Mouse (Mus musculus): Measurements from ENCODE around the gene Rhox2e. TPM values are rescaled to one million over a fixed set of nuclear protein-coding genes. Genes with fewer than 3 reads are reported as not detected.

Gene Rhox2e
- not detected in 2 replicates for polyA plus RNA-seq (2012)

DNA sequence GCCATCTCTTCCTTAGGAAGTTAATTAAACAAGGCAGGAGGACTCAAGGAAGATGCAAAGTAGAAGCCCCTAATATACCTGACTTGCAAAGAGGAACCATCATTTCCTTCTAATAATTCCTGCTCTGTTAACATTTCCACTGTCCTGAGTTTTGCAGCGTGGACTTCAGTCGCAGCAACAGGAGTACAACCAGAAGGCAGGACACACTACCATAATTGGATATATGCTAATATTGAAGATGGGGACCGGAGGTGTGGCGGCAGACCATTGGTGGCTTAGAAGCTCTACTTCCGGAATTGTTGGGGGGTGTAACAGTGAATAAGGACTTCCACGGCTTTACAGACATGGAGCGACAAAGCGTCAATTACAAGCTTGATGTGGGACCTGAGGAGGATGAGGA lies at the start of gene Rhox2e:
Rhox2e (plus strand) TSS at position 301 of the 400 bp plus-strand sequence.

DNA sequence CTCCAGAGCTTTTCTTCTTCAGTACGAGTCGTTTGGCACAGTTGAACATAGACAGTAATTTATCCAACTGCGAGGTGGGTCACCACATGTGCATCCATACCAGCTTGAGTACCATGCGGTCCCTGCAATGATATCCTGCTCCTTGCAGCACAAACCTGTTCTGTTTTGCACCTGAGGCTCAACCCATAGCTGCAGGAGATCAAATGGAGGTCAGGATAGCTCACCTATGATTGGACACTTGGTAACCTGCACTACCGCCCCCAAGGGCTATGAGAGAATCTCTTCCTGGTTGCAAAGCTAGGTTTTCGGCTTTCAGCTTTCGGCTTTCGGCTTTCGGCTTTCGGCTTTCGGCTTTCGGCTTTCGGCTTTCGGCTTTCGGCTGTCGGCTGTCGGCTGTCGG lies 16.2 kb upstream of the Rhox2e start, which contains the start of gene Rhox4d:
Rhox4d (plus strand) TSS at position 301 of the 400 bp plus-strand sequence.

DNA sequence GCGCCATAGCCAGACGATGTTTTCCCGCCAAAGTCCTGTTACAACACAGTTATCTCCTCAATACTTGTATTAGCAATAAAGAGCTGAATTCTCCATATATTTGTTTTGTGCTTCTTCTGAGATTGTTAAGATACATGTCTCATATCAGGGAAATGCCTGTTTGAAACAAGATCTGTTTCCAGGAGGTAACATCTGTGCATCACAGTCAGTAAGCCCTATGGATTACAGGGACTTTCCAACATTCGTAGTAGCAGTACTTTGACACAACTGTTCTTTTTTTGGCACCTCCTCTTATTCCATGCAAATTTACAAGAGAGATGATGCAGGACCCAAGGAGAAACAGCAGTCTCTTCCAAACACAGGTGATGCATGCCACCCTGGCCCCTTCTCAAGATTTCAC lies 11.5 kb downstream of the Rhox2e start, which contains the start of gene Rhox3e:
Rhox3e (plus strand) TSS at position 301 of the 400 bp plus-strand sequence.

DNA sequence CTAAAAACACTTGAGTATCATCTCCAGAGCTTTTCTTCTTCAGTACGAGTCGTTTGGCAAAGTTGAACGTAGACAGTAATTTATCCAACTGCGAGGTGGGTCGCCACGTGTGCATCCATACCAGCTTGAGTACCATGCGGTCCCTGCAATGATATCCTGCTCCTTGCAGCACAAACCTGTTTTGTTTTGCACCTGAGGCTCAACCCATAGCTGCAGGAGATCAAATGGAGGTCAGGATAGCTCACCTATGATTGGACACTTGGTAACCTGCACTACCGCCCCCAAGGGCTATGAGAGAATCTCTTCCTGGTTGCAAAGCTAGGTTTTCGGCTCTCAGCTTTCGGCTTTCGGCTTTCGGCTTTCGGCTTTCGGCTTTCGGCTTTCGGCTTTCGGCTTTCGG lies 26.9 kb downstream of the Rhox2e start, which contains the start of gene Rhox4e:
Rhox4e (plus strand) TSS at position 301 of the 400 bp plus-strand sequence.

DNA sequence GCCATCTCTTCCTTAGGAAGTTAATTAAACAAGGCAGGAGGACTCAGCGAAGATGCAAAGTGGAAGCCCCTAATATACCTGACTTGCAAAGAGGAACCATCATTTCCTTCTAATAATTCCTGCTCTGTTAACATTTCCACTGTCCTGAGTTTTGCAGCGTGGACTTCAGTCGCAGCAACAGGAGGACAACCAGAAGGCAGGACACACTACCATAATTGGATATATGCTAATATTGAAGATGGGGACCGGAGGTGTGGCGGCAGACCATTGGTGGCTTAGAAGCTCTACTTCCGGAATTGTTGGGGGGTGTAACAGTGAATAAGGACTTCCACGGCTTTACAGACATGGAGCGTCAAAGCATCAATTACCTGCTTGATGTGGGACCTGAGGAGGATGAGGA lies 40.9 kb downstream of the Rhox2e start, which contains the start of gene Rhox2f:
Rhox2f (plus strand) TSS at position 301 of the 400 bp plus-strand sequence.

DNA sequence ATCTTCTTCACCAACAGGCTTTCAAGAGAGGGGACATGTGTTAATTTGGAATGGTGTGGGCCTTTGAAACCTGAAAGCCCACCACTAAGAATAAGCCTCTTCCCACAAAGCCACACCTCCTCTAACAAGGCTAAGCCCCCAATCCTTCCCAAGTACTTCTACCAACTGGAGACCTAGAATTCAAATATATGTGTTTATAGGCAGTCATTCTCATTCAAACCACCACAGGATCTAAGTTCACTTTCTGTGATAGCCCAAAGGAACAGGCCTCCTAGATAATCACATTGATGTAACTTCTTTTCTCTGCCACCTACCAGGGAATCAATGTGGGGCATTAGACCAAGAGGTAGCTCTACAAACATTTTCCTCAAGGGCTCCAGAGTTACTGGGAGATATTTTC lies 50.4 kb downstream of the Rhox2e start, which contains the start of gene Rhox3f:
Rhox3f (plus strand) TSS at position 301 of the 400 bp plus-strand sequence.

Other genes with a start within 250 kb of the Rhox2e start
- gene Rhox3a2, start 150.4 kb upstream of the Rhox2e start, polyA plus RNA-seq (2012), result not detected in 2 replicates
- not detected in 2 replicates for gene Rhox4a2, start 139.6 kb upstream of the Rhox2e start, polyA plus RNA-seq (2012)
- gene Rhox2b, start 118.4 kb upstream of the Rhox2e start, polyA plus RNA-seq (2012), result not detected in 2 replicates
- not detected in 2 replicates for gene Rhox4b, start 98.0 kb upstream of the Rhox2e start, polyA plus RNA-seq (2012)
- not detected in 2 replicates for gene Rhox2c, start 76.8 kb upstream of the Rhox2e start, polyA plus RNA-seq (2012)
- gene Rhox3c, start 71.9 kb upstream of the Rhox2e start, polyA plus RNA-seq (2012), result not detected in 2 replicates
- gene Rhox4c, start 50.1 kb upstream of the Rhox2e start, polyA plus RNA-seq (2012), result not detected in 2 replicates
- gene Rhox2d, start 37.0 kb upstream of the Rhox2e start, polyA plus RNA-seq (2012), result not detected in 2 replicates
- gene Rhox4d, start 16.1 kb upstream of the Rhox2e start, polyA plus RNA-seq (2012), result not detected in 2 replicates
- not detected in 2 replicates for gene Rhox3e, start 11.6 kb downstream of the Rhox2e start, polyA plus RNA-seq (2012)
- not detected in 2 replicates for gene Rhox4e, start 27.0 kb downstream of the Rhox2e start, polyA plus RNA-seq (2012)
- gene Rhox2f, start 41.0 kb downstream of the Rhox2e start, polyA plus RNA-seq (2012), result not detected in 2 replicates
- not detected in 2 replicates for gene Rhox3f, start 50.5 kb downstream of the Rhox2e start, polyA plus RNA-seq (2012)
- not detected in 2 replicates for gene Rhox4f, start 77.3 kb downstream of the Rhox2e start, polyA plus RNA-seq (2012)
- not detected in 2 replicates for gene Rhox3g, start 98.2 kb downstream of the Rhox2e start, polyA plus RNA-seq (2012)
- gene Rhox2g, start 113.0 kb downstream of the Rhox2e start, polyA plus RNA-seq (2012), result not detected in 2 replicates
- gene Rhox4g, start 120.9 kb downstream of the Rhox2e start, polyA plus RNA-seq (2012), result not detected in 2 replicates
- not detected in 2 replicates for gene Rhox3h, start 138.3 kb downstream of the Rhox2e start, polyA plus RNA-seq (2012)
- not detected in 2 replicates for gene Rhox2h, start 142.8 kb downstream of the Rhox2e start, polyA plus RNA-seq (2012)